Mouse (Mus musculus) midbrain, embryonic 10.5 days (tissue): ENCODE measurements around the gene Pdgfb. TPM values are rescaled to one million over a fixed set of nuclear protein-coding genes. Genes with fewer than 3 reads are reported as not detected.

Experiments
- DNase-seq: peaks from one replicate; pipeline ENCODE4 v3.0.0-alpha.2; 2017; ENCODE audit warnings: low spot score
- H3K27ac ChIP-seq: fragments of 300-500 bp; sonication (generic); replicated peaks from 2 replicates; pipeline ENCODE4 v1.5.1; 2016; ENCODE audit warnings: mild to moderate bottlenecking
- H3K27me3 ChIP-seq: fragments of 300-500 bp; sonication (generic); 2 replicates; pipeline ENCODE4 v1.6.1; 2016; ENCODE audit warnings: low read depth, mild to moderate bottlenecking; ENCODE audit not compliant: poor library complexity, severe bottlenecking
- H3K36me3 ChIP-seq: fragments of 300-500 bp; sonication (generic); 2 replicates; pipeline ENCODE4 v1.6.1; 2016; ENCODE audit warnings: mild to moderate bottlenecking, moderate library complexity
- H3K4me1 ChIP-seq: fragments of 300-500 bp; sonication (generic); 2 replicates; pipeline ENCODE4 v1.6.1; 2016
- H3K4me3 ChIP-seq: fragments of 300-500 bp; sonication (generic); 2 replicates; pipeline ENCODE4 v1.5.1; 2016; ENCODE audit warnings: mild to moderate bottlenecking, moderate library complexity
- H3K9me3 ChIP-seq: fragments of 300-500 bp; sonication (generic); replicated peaks from 2 replicates; pipeline ENCODE4 v1.6.1; 2016; ENCODE audit warnings: mild to moderate bottlenecking
- WGBS: fragments of 180-500 bp; shearing (Covaris S2); methylation state at CpG from one replicate; pipeline ENCODE4 v1.1.7; 2016; 5-methylcytosine and 5-hydroxymethylcytosine counted together
- polyA plus RNA-seq: library from polyadenylated mRNA; unstranded; fragments of >200 nt; fragmentation: Nextera tagmentation; extraction: Ambion mirVana; gene quantifications from 2 replicates; pipeline ENCODE4 v1.2.1, GENCODE M21; 2016

Gene Pdgfb
- polyA plus RNA-seq, 1 experiment from 2014 or later = 1.7 TPM

- no peak for DNase-seq
- Histone ChIP-seq H3K27ac (no peak overlapping the region), H3K4me3 (no peak overlapping the region)
Observed at GRCm38 (mm10) chr15:80028862-80029261, 14.1 kb upstream of the Pdgfb start.

GRCm38 (mm10) chr15:80026689-80027353 lies 12.0 kb upstream of the Pdgfb start:
- peaks cover 7% of the 10 kb centered on the region for H3K9me3 ChIP-seq
- WGBS = 88% methylated on average over 14 of the region's 14 CpGs
- no peaks in the 10 kb centered on the region for H3K27me3 ChIP-seq
- no peak for DNase-seq
- H3K4me3 ChIP-seq = no peak overlapping the region
- H3K36me3 ChIP-seq = no peaks in the 10 kb centered on the region
- H3K27ac ChIP-seq = no peak overlapping the region
- H3K4me1 ChIP-seq = peaks cover 29% of the 10 kb centered on the region

More at GRCm38 (mm10) chr15:80028862-80029261, 14.1 kb upstream of the Pdgfb start:
- H3K36me3 ChIP-seq = no peaks in the 10 kb centered on the region
- 89% methylated on average over 5 of the region's 5 CpGs for WGBS
- no peaks in the 10 kb centered on the region for H3K27me3 ChIP-seq
- peaks cover 29% of the 10 kb centered on the region for H3K4me1 ChIP-seq
- H3K9me3 ChIP-seq = peaks cover 7% of the 10 kb centered on the region

GRCm38 (mm10) chr15:80026061-80026460 lies 11.3 kb upstream of the Pdgfb start:
- H3K27me3 ChIP-seq = no peaks in the 10 kb centered on the region
- H3K36me3 ChIP-seq = no peaks in the 10 kb centered on the region
- H3K4me3 ChIP-seq = no peak overlapping the region
- peaks cover 29% of the 10 kb centered on the region for H3K4me1 ChIP-seq
- H3K27ac ChIP-seq = peak overlapping the region; percentile 19; the same call in 1 of the 2 replicates
- DNase-seq = no peak
- H3K9me3 ChIP-seq = peaks cover 3% of the 10 kb centered on the region
- WGBS = 73% methylated on average over 5 of the region's 5 CpGs

GRCm38 (mm10) chr15:80025615-80026014 lies 10.8 kb upstream of the Pdgfb start:
- Histone ChIP-seq H3K27ac (peak overlapping the region; percentile 19; the same call in 1 of the 2 replicates), H3K4me1 (peaks cover 29% of the 10 kb centered on the region), H3K27me3 (no peaks in the 10 kb centered on the region), H3K9me3 (no peaks in the 10 kb centered on the region), H3K4me3 (no peak overlapping the region), H3K36me3 (no peaks in the 10 kb centered on the region)
- WGBS = 69% methylated on average over 7 of the region's 7 CpGs
- DNase-seq = no peak

- WGBS = 38% methylated on average over 11 of the region's 11 CpGs
- no peak overlapping the region for H3K4me3 ChIP-seq
- peaks cover 29% of the 10 kb centered on the region for H3K4me1 ChIP-seq
- peak overlapping the region; percentile 73 for H3K27ac ChIP-seq
- no peaks in the 10 kb centered on the region for H3K27me3 ChIP-seq
- no peaks in the 10 kb centered on the region for H3K36me3 ChIP-seq
- DNase-seq = no peak
- no peaks in the 10 kb centered on the region for H3K9me3 ChIP-seq
Observed at GRCm38 (mm10) chr15:80024331-80025313, 9.8 kb upstream of the Pdgfb start.

GRCm38 (mm10) chr15:80020516-80020915 lies 5.7 kb upstream of the Pdgfb start:
- Histone ChIP-seq H3K4me1 (peaks cover 14% of the 10 kb centered on the region), H3K4me3 (no peak overlapping the region), H3K36me3 (no peaks in the 10 kb centered on the region), H3K27me3 (peaks cover 20% of the 10 kb centered on the region), H3K9me3 (no peaks in the 10 kb centered on the region), H3K27ac (no peak overlapping the region)
- DNase-seq = no peak
- 76% methylated on average over 4 of the region's 4 CpGs for WGBS

GRCm38 (mm10) chr15:80019625-80020024 lies 4.8 kb upstream of the Pdgfb start:
- Histone ChIP-seq H3K4me1 (peaks cover 10% of the 10 kb centered on the region), H3K9me3 (no peaks in the 10 kb centered on the region), H3K27ac (no peak overlapping the region), H3K4me3 (no peak overlapping the region), H3K36me3 (no peaks in the 10 kb centered on the region), H3K27me3 (peaks cover 29% of the 10 kb centered on the region)
- 66% methylated on average over 4 of the region's 4 CpGs for WGBS
- DNase-seq = no peak

GRCm38 (mm10) chr15:80019220-80019619 lies 4.4 kb upstream of the Pdgfb start:
- Histone ChIP-seq H3K36me3 (no peaks in the 10 kb centered on the region), H3K4me3 (no peak overlapping the region), H3K4me1 (peaks cover 10% of the 10 kb centered on the region), H3K9me3 (no peaks in the 10 kb centered on the region), H3K27me3 (peaks cover 33% of the 10 kb centered on the region), H3K27ac (no peak overlapping the region)
- no peak for DNase-seq
- 81% methylated on average over 7 of the region's 7 CpGs for WGBS

- 88% methylated on average over 9 of the region's 9 CpGs for WGBS
- no peak overlapping the region for H3K27ac ChIP-seq
- H3K4me1 ChIP-seq = peaks cover 34% of the 10 kb centered on the region
- H3K9me3 ChIP-seq = no peaks in the 10 kb centered on the region
- DNase-seq = no peak
- peaks cover 58% of the 10 kb centered on the region for H3K27me3 ChIP-seq
- H3K4me3 ChIP-seq = no peak overlapping the region
- no peaks in the 10 kb centered on the region for H3K36me3 ChIP-seq
Observed at GRCm38 (mm10) chr15:80016563-80017301, 2.0 kb upstream of the Pdgfb start.

GRCm38 (mm10) chr15:80015211-80015952 lies 605 bp upstream of the Pdgfb start:
- peak overlapping the region; percentile 79; the same call in 1 of the 2 replicates for H3K4me3 ChIP-seq
- H3K36me3 ChIP-seq = no peaks in the 10 kb centered on the region
- H3K9me3 ChIP-seq = no peaks in the 10 kb centered on the region
- H3K27me3 ChIP-seq = peaks cover 71% of the 10 kb centered on the region
- H3K27ac ChIP-seq = no peak overlapping the region
- DNase-seq = no peak
- peaks cover 36% of the 10 kb centered on the region for H3K4me1 ChIP-seq
- 62% methylated on average over 7 of the region's 7 CpGs for whole genome bisulfite sequencing

GRCm38 (mm10) chr15:80014031-80014320 lies 801 bp downstream of the Pdgfb start:
- under 1% methylated on average over 37 of the region's 37 CpGs for WGBS
- Histone ChIP-seq H3K9me3 (no peaks in the 10 kb centered on the region), H3K4me3 (peak overlapping the region; percentile 79), H3K36me3 (no peaks in the 10 kb centered on the region), H3K27ac (peak overlapping the region; percentile 61), H3K27me3 (peaks cover 81% of the 10 kb centered on the region), H3K4me1 (peaks cover 36% of the 10 kb centered on the region)
- no peak for DNase-seq
